Mouse (Mus musculus) kidney, postnatal 4 days (tissue): Measurements from ENCODE around the gene Ccr1.
"Not testable (repeated sequence)": the region's sequence is repeated elsewhere in the genome, so short reads cannot be mapped to it uniquely, and the experiment has no call there.

Experiments
- DNase-seq, 2 experiments: peaks; one replicate each; pipeline ENCODE4 v3.0.0; 2021; ENCODE audit warnings: mixed read lengths in 2 of 2

Gene Ccr1

DNA sequence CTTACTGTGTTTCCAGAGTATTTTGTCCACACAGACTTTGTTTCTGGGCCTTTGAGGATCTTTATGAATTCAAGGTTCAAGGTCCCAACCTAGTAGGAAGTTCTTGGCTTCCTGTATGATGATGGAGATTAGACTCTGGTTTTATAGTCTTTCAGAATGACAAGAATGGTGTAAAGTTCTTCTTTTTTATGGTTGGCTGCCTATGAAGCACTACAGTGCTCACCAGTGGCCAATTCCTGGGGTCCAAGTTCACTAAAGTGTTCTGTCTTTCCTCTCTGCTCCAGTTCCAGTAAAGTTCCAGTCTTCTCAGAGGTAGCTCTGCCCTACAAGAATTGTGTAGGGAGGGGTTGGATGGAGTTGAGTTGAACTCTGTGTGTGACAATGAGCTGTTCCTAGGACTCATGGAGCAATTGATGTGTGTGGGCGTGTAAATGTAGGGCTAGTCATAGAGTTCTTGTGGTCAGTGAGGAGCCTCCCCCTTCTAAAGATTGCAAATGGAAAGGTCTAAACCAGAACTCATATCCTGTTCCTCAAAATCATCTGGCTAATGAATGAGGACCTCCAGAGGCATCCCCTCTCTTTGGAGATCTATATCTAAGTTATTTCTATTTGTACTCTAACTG, at the start of gene Ccr1:
Gene Ccr1, minus strand, starts transcription at position 403 of the 623 bp plus-strand sequence.
- no peak for DNase-seq

GRCm38 (mm10) chr9:124016048-124016447, 47.6 kb upstream of the Ccr1 start:
- no peak for DNase-seq

- DNase-seq, result no peak
These were observed 46.6 kb upstream of the Ccr1 start for GRCm38 (mm10) chr9:124014985-124015652.

DNA sequence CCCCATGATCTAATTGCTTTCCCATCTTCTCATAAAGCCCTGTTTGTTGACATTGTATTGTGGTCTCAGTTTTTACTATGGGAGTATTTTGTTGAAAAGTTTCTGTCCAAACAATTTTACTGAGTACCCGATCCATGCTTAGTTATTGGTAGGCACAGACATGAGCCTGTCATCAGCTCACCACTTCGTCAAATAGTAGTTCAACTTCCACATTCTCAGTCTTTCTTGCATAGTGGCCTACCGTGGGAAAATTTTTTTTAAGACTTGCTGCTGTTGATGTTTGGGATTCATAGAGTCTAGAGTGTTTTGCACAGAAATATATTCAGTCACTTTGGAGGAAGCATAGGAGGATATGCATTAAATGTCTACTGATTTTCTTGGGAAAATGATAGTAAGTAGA, 44.8 kb upstream of the Ccr1 start:
- no peak for DNase-seq

DNA sequence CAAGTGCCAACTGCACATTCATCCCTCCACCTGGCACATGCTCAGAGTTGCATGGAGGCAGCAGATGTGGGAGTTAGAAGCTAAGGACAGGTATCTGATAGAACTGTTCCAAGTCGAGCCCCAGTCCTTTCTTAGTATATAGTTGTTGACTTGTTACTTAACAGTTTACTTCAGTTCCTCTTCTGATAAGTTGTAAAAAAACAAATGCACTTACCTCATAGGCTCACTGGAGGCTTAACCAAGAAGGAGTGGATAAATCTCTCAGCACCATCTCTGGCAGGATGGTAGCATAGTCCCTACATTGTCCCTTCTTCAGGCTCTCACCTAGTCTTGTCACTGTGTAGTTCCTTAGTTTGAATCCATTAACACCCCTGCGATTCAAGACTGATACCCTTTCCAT, 44.2 kb upstream of the Ccr1 start:
- DNase-seq, result no peak

DNA sequence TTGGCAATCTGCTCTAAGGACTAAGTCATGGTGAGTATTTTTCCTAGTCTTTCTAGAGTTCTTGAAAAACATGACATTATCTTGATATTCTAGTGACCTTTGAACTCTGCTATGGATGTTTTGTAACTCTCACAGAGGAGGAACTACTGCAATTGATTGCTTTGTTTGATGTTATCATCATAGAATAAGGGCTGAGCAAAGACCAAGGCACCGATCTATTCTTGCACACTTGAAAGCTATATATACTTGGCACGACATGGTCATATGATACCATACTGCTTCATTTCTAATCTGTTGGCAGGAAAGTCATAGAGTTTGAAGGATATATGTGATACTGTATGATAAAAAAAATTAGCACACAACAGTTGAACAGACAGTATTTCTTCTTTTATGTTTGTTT, 31.3 kb upstream of the Ccr1 start:
- no peak for DNase-seq

DNA sequence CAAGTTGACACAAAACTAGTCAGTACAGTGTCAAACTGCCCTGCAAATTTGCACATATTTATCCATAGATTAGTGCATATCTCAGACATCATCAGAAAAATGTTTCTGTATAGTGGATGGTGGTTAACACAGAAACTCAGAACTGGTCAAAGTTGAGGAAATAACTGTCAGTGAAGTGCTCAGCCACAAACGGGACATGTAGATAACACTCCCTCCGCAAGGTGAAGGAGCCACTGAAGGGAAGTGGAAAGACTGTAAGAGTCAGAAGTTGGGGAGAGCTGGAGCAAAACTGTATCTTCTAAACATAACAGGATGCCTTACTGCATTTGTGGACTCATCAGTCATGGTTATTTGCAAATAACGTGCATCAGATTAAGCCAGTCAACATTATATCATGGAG, 29.2 kb upstream of the Ccr1 start:
- no peak for DNase-seq

DNA sequence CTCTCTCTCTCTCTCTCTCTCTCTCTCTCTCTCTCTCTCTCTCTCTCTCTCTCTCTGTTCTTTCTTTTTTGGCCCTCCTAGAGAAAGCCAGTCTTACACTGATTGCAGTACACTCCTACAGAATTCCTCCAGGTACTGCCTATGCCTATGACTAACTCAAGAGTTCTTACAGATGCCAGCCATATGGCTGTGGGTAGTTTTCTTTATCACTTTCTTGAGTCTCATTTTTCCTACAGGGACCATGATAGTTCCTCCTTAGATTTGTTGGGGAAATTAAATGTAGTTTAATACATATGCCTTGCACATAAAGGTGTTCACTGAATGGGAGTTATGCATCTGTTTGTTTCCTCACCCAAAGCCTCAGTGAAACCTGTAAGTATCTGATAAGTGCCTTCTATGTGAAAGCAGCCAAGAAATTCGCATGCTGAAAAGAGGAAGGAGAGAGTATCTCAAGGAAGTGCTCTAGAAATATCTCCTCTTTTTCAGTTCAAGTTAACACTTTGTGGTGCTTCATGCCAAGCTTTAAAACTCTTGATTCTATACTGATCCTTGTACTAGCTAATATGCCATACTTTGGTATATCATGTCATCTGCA, 22.9 kb upstream of the Ccr1 start:
- DNase-seq, result no peak

GRCm38 (mm10) chr9:123989671-123990070, 21.2 kb upstream of the Ccr1 start:
- DNase-seq, result no peak

- DNase-seq, result no peak
These were observed 17.7 kb upstream of the Ccr1 start for GRCm38 (mm10) chr9:123986217-123986616.

DNA sequence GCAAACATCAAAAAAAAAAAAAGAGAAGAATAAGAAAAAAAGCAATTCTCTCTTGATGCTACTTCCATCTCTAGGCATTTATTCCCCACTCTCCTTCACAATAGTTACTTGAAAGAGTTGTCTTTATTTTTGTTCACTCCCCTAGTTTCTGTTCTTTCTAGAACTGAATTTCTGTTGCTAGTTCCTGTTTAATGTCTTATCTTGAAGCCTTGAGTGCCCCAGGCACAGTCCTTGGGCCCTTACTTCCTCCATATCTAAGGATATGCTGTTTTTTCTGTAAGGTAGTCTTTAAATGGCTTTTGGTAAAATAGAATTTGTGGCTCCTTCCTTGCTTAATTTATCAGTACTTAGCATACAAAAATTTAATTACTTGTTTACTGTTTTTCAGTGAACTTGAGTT, 16.5 kb upstream of the Ccr1 start:
- no peak for DNase-seq

DNA sequence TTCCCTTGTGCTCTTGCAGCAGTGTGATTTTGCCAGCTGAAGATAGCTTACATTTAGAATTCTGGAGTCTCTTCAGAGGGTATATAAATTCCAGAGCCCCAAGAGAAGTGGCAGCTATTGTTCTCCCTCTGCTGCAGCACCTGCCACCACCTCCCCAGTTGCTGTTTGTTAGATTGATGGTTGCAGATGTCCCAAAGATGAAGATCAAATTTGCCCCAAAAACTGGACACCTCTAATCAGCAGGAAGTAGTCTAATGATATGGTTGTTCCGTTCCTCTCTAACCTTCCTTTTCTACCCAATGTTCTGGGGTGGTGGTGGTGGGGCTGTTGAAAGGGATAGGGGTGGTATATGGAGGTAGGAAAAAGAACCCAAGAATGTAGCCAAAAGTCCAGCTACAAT, 14.2 kb upstream of the Ccr1 start:
- DNase-seq, result no peak

DNA sequence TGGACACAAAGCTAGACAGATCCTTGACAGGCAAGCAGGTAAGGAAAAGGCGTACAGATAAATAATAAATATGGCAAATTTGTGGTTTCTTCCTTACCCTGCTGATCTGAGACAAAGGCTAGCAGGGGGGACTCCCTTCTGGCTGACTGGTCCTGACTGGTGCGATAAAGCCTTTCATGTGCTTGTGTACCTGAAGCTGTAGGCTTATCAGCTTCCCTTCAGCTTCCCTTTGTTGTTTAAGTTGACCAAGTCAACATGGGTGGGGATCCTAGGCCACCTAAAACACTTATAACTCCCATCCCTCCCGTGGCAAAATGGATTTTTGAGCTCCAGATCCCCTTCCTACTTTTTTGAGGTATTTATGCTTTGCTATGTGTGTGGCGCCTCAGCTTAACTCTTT, 13.4 kb upstream of the Ccr1 start:
- no peak for DNase-seq

GRCm38 (mm10) chr9:123980858-123981475, 12.5 kb upstream of the Ccr1 start:
- DNase-seq, result not testable (repeated sequence)

- DNase-seq, result no peak
These were observed 9.8 kb upstream of the Ccr1 start, which contains the start of gene Ccr1l1 for GRCm38 (mm10) chr9:123978308-123978707. Gene Ccr1l1, minus strand, starts transcription at chr9:123978408.

GRCm38 (mm10) chr9:123976876-123977663, 8.6 kb upstream of the Ccr1 start:
- no peak for DNase-seq

GRCm38 (mm10) chr9:123975630-123976029, 7.1 kb upstream of the Ccr1 start:
- no peak for DNase-seq

GRCm38 (mm10) chr9:123966858-123967495, 1.5 kb downstream of the Ccr1 start:
- DNase-seq, result not testable (repeated sequence)

GRCm38 (mm10) chr9:123964776-123965175, 3.7 kb downstream of the Ccr1 start:
- DNase-seq, result no peak

DNA sequence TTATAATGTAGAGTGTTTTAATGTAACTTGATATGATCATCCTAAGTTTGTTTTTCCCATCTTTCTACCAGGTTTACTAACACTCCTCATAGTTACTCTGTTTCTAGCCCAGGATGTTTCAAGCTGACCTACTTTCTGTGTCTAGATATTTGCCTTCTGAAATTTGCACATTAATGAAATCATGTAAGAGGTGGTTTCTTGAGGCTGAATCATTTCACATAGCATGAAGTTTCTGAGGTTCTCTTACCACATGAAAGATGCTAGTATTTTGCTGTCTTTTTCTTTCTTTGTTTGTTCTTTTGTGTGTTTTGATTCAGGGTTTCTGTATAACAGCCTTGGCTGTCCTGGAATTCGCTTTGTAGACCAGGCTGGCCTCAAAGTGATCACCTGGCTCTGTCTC, 8.3 kb downstream of the Ccr1 start:
- DNase-seq, result no peak

DNA sequence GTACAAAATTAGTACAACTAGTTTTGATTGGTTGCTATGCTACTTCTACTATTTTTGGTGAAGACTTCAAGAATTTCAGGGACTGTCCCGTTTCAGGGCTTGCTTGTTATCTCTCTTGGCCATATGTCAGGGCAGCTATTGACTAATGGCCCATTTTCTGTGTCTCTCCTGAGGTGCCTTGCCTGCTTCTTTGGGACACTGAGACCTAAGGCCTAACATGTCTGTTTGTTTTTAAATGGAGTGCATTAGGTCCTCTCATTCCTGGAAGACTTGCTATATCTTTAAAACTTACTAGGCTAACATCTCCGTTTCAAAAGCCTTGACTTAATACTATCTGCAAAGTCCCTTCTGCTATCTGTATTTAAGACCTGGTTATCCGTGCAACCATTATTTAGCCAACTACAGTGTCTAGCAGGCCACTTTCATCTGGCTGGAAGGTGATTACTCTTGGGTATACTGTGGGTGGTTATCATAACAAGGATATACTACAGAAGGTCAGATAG, 10.5 kb downstream of the Ccr1 start:
- no peak for DNase-seq

DNA sequence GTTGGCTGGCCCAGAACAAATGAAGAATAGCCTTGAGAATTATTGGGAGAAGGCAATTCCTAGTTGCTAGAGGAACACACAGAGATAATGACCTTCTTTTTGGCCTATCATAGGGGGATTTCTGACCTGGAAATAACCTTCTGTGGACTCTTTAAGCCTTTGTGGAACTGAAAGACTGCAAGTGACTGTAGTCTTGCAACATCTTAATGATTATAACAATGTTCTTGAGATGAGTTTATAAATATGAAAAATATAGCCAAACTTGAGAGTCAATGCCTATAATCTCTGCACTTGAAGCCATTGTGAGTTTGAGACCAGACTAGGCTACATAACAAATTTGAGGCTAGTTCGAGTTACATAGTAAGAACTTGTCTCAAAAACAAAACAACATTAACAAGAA, 11.6 kb downstream of the Ccr1 start:
- DNase-seq, result no peak
